Mouse (Mus musculus): ENCODE results near the gene Camp.
"Not testable (repeated sequence)": the region's sequence is repeated elsewhere in the genome, so short reads cannot be mapped to it uniquely, and the experiment has no call there.

The Camp gene

DNA sequence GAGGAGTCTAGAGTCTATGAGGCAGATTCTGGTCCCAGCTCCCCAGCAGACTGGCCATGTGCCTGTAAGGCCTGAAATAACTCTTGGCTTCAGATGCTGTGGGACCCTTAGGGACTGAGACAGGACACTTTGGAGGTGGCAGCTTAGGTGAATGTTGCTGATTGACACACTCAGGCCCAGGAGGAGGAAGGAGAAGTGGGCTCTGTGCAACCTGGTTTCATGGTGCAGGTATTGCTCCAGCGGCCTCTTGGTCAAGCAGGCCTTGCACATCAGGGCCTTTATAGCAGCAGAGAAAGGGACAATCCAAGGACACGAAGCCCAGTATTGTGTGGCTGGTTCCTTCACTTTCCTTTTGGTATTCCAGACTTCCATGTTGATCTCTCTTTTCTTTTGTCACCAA is 4.9 kb upstream of the Camp start:
- DNase-seq (ENCODE audit: low spot score in 2 of 2): no peak

DNA sequence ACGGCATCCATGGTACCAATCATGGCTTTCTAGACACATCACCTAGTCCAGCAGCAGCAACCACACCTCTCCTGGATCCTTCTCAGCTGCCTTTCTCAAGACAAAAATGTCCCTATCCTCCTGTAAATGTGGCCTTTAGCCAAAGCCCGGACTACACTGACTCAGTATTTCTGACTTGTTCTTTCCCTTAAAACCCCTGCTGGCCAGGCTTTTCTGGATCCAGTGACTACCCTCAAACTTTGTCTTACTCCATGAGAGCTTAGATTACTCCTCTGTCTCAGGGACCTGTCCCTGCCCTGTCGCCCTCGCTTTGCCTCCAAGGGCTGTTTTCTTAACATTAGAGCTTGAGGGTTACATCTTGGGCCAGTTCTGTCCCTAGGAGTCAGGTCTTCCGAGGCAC is 682 bp upstream of the Camp start:
- no peak for DNase-seq (ENCODE audit: low spot score in 2 of 2)

DNA sequence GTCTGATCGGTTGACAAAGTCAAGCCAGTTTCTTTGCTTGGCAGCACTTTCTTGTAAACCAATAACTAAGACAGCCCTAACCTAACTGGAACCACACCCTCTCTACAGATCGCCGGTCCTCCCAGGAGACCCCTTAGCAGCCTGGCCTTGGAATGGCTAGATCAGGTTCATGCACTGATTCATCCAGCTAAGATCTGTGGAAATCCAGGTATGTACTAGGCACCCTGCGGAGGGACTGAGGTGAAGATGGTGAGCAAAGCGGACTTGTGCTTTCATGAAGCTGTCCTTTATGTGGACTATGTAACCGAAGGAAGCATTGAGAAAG is 16.4 kb downstream of the Camp start:
- no peak for DNase-seq (ENCODE audit: low spot score in 2 of 2)

DNA sequence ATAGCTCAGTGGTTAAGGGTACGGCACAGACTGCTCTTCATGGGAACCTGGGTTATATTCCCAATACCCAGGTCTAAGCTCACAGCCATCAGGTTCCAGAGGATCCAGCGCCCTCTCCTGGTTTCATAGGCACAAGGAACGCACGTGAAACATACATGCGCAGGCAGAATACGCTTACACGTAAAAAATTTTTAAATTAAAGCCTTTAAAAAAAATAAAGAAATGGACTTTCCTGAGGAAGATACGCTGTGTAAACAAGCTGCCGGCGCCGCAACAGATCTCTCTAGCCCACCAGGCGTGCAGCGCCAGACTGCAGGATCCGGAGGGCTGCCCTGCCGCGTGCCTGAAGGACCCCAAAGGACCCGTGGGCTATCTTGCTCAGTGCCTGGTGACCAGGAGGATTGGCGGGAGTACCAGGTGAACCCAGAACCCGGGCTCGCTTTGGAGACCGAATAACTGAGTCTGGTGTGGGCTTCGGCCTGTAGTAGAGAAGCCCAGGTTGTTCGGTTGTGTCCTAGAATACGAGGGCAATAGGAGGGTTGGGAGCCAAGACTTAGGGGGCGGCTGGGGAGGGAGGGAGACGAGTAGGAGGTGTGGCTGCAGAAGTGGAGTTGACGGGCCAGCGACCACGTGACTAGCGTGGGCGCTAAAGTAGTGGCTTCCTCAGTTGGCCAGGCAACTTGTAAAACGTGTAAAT is 16.9 kb downstream of the Camp start, which contains the start of gene Nme6:
Gene Nme6 (plus strand): TSS at position 359 of the 697 bp plus-strand sequence.
- peak; percentile 59 to 76 for DNase-seq (ENCODE audit: low spot score in 2 of 2)

GRCm38 (mm10) chr9:109826181-109826580 is 23.2 kb downstream of the Camp start:
- DNase-seq (ENCODE audit: low spot score in 2 of 2): no peak

DNA sequence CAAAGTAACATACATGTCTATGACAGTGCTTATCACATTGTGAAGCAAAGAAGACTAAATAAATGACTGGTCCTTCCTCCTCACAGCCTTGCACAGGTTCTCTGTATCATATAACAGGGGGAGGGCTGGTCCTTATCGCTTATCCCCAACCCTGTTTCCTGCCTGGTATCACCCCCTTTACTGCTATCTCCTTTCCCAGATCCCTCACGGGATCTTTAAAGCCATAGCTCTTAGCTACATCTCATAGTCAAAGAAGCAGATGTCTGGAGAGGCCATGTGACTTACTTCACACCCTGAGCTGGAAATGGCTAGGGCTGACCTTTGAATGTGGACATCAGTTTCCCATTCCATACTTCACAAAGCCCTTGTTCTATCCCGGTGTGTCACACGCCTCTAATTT is 23.7 kb downstream of the Camp start:
- no peak for DNase-seq (ENCODE audit: low spot score in 2 of 2)

DNA sequence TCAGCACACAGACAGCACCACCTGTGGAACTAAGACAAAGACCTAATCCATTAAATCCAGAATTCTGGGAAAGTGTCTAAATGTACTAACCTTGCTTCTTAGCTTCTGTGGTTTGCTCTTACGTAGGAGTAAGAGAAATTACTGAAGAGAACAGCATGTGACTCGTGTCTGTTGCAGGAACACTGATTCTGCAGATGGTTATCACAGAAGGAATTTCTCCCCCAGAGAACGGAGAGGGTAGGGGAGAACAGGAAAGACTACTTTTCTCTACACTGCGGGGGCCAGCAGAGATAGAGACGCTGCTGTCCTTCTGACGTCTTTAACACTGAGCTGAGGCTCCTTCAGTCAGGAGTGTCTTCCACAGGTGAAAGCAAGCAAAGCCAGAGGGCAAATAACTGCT is 33.1 kb downstream of the Camp start:
- DNase-seq (ENCODE audit: low spot score in 2 of 2): no peak

GRCm38 (mm10) chr9:109813424-109813823 is 36.0 kb downstream of the Camp start:
- no peak for DNase-seq (ENCODE audit: low spot score in 2 of 2)

GRCm38 (mm10) chr9:109811980-109812379 is 37.4 kb downstream of the Camp start, which contains the start of gene Spink8:
TSS of gene Spink8 (plus strand) at chr9:109812280.
- no peak for DNase-seq (ENCODE audit: low spot score in 2 of 2)

DNA sequence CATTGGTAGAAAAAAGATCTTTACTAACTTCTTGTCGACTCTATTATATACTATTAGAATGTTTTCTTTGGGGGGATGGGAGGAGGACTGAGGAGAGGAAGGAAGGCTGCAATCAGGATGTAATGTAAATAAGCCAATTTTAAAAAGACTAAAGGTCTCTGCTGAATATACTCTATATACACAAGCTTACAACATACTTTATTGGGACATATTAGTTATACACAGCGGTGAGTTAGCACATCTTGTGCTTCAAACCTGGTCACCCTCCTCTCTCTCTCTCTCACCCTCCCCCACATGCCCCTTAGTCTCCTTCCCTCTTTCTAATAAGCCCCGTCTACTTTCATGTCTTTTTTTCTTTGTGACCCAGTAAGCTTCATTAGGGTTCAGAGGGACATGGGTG is 41.5 kb downstream of the Camp start:
- no peak for DNase-seq (ENCODE audit: low spot score in 2 of 2)

GRCm38 (mm10) chr9:109806695-109807293 is 42.6 kb downstream of the Camp start:
- DNase-seq (ENCODE audit: low spot score in 2 of 2): no peak

DNA sequence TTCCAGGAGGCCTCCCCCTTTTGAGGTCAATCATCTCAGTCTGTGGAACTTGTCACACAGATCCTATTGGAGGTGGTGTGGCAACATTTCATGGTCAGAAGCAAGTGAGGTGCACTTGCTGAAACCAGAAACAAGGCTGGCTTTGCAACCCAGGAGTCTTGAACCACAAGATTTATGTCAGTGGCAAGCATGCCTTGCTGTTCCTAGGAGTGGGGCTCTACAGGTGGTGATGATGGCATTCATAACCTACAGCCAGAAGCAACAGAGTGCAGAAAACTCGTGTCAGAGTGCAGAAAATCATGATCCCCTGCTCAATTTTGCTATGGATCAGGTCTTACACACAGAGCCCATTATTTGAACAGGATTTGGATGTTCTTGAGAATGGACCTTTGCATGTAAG is 43.2 kb downstream of the Camp start:
- no peak for DNase-seq (ENCODE audit: low spot score in 2 of 2)

- DNase-seq (ENCODE audit: low spot score in 2 of 2): not testable (repeated sequence)
Observed at GRCm38 (mm10) chr9:109805596-109805995, 43.8 kb downstream of the Camp start.

GRCm38 (mm10) chr9:109798051-109798450 is 51.4 kb downstream of the Camp start:
- no peak for DNase-seq (ENCODE audit: low spot score in 2 of 2)
